Mouse (Mus musculus): ENCODE results near the gene Xylt1.

Xylt1 gene

GRCm38 (mm10) chr7:117480831-117481230 is 100.1 kb downstream of the Xylt1 start:
- no peak for DNase-seq (ENCODE audit: low spot score in 2 of 2)

GRCm38 (mm10) chr7:117481404-117481803 is 100.6 kb downstream of the Xylt1 start:
- DNase-seq (ENCODE audit: low spot score in 2 of 2) = no peak

- no peak for DNase-seq (ENCODE audit: low spot score in 2 of 2)
Observed at GRCm38 (mm10) chr7:117482701-117483100, 101.9 kb downstream of the Xylt1 start.

- no peak for DNase-seq (ENCODE audit: low spot score in 2 of 2)
Observed at GRCm38 (mm10) chr7:117484589-117484988, 103.8 kb downstream of the Xylt1 start.

GRCm38 (mm10) chr7:117484989-117485536 is 104.3 kb downstream of the Xylt1 start:
- no peak for DNase-seq (ENCODE audit: low spot score in 2 of 2)

GRCm38 (mm10) chr7:117486425-117487172 is 105.8 kb downstream of the Xylt1 start:
- DNase-seq (ENCODE audit: low spot score in 2 of 2) = no peak

- DNase-seq (ENCODE audit: low spot score in 2 of 2) = no peak
Observed at GRCm38 (mm10) chr7:117487173-117487490, 106.4 kb downstream of the Xylt1 start.

GRCm38 (mm10) chr7:117489973-117490372 is 109.2 kb downstream of the Xylt1 start:
- DNase-seq (ENCODE audit: low spot score in 2 of 2) = no peak

GRCm38 (mm10) chr7:117490500-117491205 is 109.9 kb downstream of the Xylt1 start:
- no peak for DNase-seq (ENCODE audit: low spot score in 2 of 2)

- DNase-seq (ENCODE audit: low spot score in 2 of 2) = no peak
Observed at GRCm38 (mm10) chr7:117491495-117491894, 110.7 kb downstream of the Xylt1 start.

- DNase-seq (ENCODE audit: low spot score in 2 of 2) = no peak
Observed at GRCm38 (mm10) chr7:117494210-117494609, 113.4 kb downstream of the Xylt1 start.

- peak in 1 of 2 experiments; percentile 45 for DNase-seq (ENCODE audit: low spot score in 2 of 2)
Observed at GRCm38 (mm10) chr7:117494618-117495310, 114.0 kb downstream of the Xylt1 start.

- no peak for DNase-seq (ENCODE audit: low spot score in 2 of 2)
Observed at GRCm38 (mm10) chr7:117495751-117496150, 115.0 kb downstream of the Xylt1 start.

GRCm38 (mm10) chr7:117498173-117498572 is 117.4 kb downstream of the Xylt1 start:
- no peak for DNase-seq (ENCODE audit: low spot score in 2 of 2)

- DNase-seq (ENCODE audit: low spot score in 2 of 2) = no peak
Observed at GRCm38 (mm10) chr7:117501355-117502181, 120.8 kb downstream of the Xylt1 start.

GRCm38 (mm10) chr7:117502415-117502814 is 121.6 kb downstream of the Xylt1 start:
- DNase-seq (ENCODE audit: low spot score in 2 of 2) = no peak

- no peak for DNase-seq (ENCODE audit: low spot score in 2 of 2)
Observed at GRCm38 (mm10) chr7:117503714-117504113, 122.9 kb downstream of the Xylt1 start.

- DNase-seq (ENCODE audit: low spot score in 2 of 2) = no peak
Observed at GRCm38 (mm10) chr7:117505791-117506190, 125.0 kb downstream of the Xylt1 start.

GRCm38 (mm10) chr7:117507351-117507750 is 126.6 kb downstream of the Xylt1 start:
- no peak for DNase-seq (ENCODE audit: low spot score in 2 of 2)

GRCm38 (mm10) chr7:117508090-117508489 is 127.3 kb downstream of the Xylt1 start:
- no peak for DNase-seq (ENCODE audit: low spot score in 2 of 2)

- no peak for DNase-seq (ENCODE audit: low spot score in 2 of 2)
Observed at GRCm38 (mm10) chr7:117510113-117510512, 129.3 kb downstream of the Xylt1 start.

- DNase-seq (ENCODE audit: low spot score in 2 of 2) = no peak
Observed at GRCm38 (mm10) chr7:117512301-117512700, 131.5 kb downstream of the Xylt1 start.

All from left cerebral cortex, adult 9 months (tissue).